Comparison of ENCODE assay signal across 8 mouse cellular contexts in genomic region chrX:93069569-93070289, GRCm38 (mm10).
DNase-seq lines count a peak whose midpoint lies in the region; ATAC-seq and TF ChIP-seq lines count a peak whose summit lies in the region.

No protein-coding gene starts in this region.

- no peaks in the 10 kb centered on the region for H3K36me3 ChIP-seq in E14TG2a.4 (ENCODE audit: insufficient read depth, low read length)
- H3K36me3 ChIP-seq in liver, postnatal 0 days (replicated peaks; ENCODE audit: insufficient read depth, low read length): no peaks in the 10 kb centered on the region
- no peaks in the 10 kb centered on the region for H3K36me3 ChIP-seq in neural tube, embryonic 15.5 days

- H3K27ac ChIP-seq in liver, postnatal 0 days (ENCODE audit: low read depth): no peak overlapping the region
- no peak overlapping the region for H3K27ac ChIP-seq in neural tube, embryonic 15.5 days (replicated peaks)

- TF ChIP-seq CTCF in E14TG2a.4 (conservative IDR thresholded peaks at IDR 0.05; ENCODE audit: low read length): peak; percentile 31
- TF ChIP-seq CTCF in brain, embryonic 14.5 days (IDR thresholded peaks at IDR 0.05; ENCODE audit: borderline replicate concordance, extremely low read depth, insufficient read depth, insufficient read length): peak; percentile 58; the same call in 1 of the 2 replicates
- TF ChIP-seq CTCF in liver, postnatal 0 days (IDR thresholded peaks at IDR 0.05; ENCODE audit: low read depth): peak; percentile 69

- H3K4me1 ChIP-seq in E14TG2a.4 (replicated peaks; ENCODE audit: low read depth, low read length): no peaks in the 10 kb centered on the region
- H3K4me1 ChIP-seq in liver, postnatal 0 days (ENCODE audit: insufficient read depth): no peaks in the 10 kb centered on the region
- no peaks in the 10 kb centered on the region for H3K4me1 ChIP-seq in neural tube, embryonic 15.5 days

- 14% methylated on average over 13 of the region's 13 CpGs for WGBS in liver, postnatal 0 days (ENCODE audit: insufficient replicate concordance)
- WGBS in neural tube, embryonic 15.5 days: 24% methylated on average over 13 of the region's 13 CpGs

- intact Hi-C loops in heart, postnatal 36 days (cut with DNase I): loop anchor here (1.0 to 10.0 kb wide), 5 partner anchors 65 to 820 kb away; partner anchors contain the start of gene Arx

- ATAC-seq in liver, postnatal 0 days: no peak
- ATAC-seq in neural tube, embryonic 15.5 days (ENCODE audit: low FRiP score): peak; percentile 75

- DNase-seq in brain, embryonic 14.5 days (ENCODE audit: low read depth): peak; percentile 93
- peak; percentile 26 for DNase-seq in fibroblast of lung, adult 2 months (ENCODE audit: low read depth)
- peak; percentile 18 to 42 for DNase-seq in heart, postnatal 36 days
- DNase-seq in kidney, postnatal 4 days: peak; percentile 60 to 78
- peak; percentile 35 for DNase-seq in liver, postnatal 0 days
- DNase-seq in urinary bladder, postnatal 4 days (ENCODE audit: low spot score in 2 of 2): peak; percentile 19 to 63

- H3K27me3 ChIP-seq in E14TG2a.4 (ENCODE audit: insufficient read depth, low read length): no peaks in the 10 kb centered on the region
- no peaks in the 10 kb centered on the region for H3K27me3 ChIP-seq in liver, postnatal 0 days (ENCODE audit: insufficient read depth, low read length)
- H3K27me3 ChIP-seq in neural tube, embryonic 15.5 days (replicated peaks): no peaks in the 10 kb centered on the region

- no peak for TF ChIP-seq EP300 in liver, postnatal 0 days (IDR thresholded peaks at IDR 0.05; ENCODE audit: low read depth)

- H3K4me2 ChIP-seq in liver, postnatal 0 days (ENCODE audit: low read depth, low read length): peak overlapping the region; percentile 22; the same call in 1 of the 2 replicates
- peak overlapping the region; percentile 45 for H3K4me2 ChIP-seq in neural tube, embryonic 15.5 days

- H3K9me3 ChIP-seq in E14TG2a.4 (ENCODE audit: low read length): no peaks in the 10 kb centered on the region
- no peaks in the 10 kb centered on the region; the same call in 1 of the 2 replicates for H3K9me3 ChIP-seq in liver, postnatal 0 days (ENCODE audit: low read length)
- no peaks in the 10 kb centered on the region for H3K9me3 ChIP-seq in neural tube, embryonic 15.5 days (replicated peaks)

- no peak overlapping the region for H3K9ac ChIP-seq in liver, postnatal 0 days (replicated peaks)
- no peak overlapping the region for H3K9ac ChIP-seq in neural tube, embryonic 15.5 days (replicated peaks)

- no peak overlapping the region for H3K4me3 ChIP-seq in E14TG2a.4 (replicated peaks; ENCODE audit: low read length)
- H3K4me3 ChIP-seq in liver, postnatal 0 days (ENCODE audit: low read depth, low read length): no peak overlapping the region
- 0 out of 2 replicates have a peak overlapping the region, but pooled peaks have one; percentile 14 for H3K4me3 ChIP-seq in neural tube, embryonic 15.5 days (replicated peaks)

- TF ChIP-seq POLR2A in brain, embryonic 14.5 days (IDR thresholded peaks at IDR 0.05; ENCODE audit: borderline replicate concordance, extremely low read depth, insufficient read depth, insufficient read length, poor library complexity, severe bottlenecking): no peak

Comparison
In these comparisons a context has a peak if more than half of its experiments do, and no peak if none do; other contexts are left out.
1. DNase-seq: peak in every context shown above with its lines; median percentile 93 in brain, embryonic 14.5 days; 69 in kidney, postnatal 4 days; 41 in urinary bladder, postnatal 4 days; 35 in liver, postnatal 0 days; 30 in heart, postnatal 36 days; 26 in fibroblast of lung, adult 2 months.